In the genomic region with DNA sequence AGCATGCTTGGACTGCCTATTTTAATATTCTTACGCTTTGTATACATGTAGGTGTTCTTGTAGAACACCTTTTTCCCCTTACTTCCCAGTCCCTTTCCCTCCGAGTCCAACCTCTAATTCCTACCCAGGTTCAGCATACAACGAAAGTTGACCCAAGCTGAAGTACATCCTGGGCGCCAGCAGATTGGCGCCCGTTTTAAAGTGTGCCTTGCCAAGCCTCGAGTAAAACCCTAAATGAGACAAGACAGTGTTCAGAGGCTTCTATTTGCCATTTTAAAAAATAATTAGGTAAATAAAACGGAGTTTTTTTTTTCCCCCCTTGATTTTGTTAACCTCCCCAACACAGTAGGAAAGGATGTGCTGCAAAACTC, we compare ENCODE assay signal across 8 mouse cellular contexts. TPM values are rescaled to one million over a fixed set of nuclear protein-coding genes. Genes with fewer than 3 reads are reported as not detected.
A peak's percentile ranks its signal among the peaks of the same experiment; 100 is the strongest.
DNase-seq lines count a peak whose midpoint lies in the region; ATAC-seq and TF ChIP-seq lines count a peak whose summit lies in the region.

No protein-coding gene starts in this region.

- no peaks in the 10 kb centered on the region for H3K36me3 ChIP-seq in heart, embryonic 11.5 days (ENCODE audit: control insufficient read depth, insufficient read depth, low read length)
- H3K36me3 ChIP-seq in ES-Bruce4 (ENCODE audit: control insufficient read depth, insufficient read depth, low read length, poor library complexity, severe bottlenecking) = no peaks in the 10 kb centered on the region
- H3K36me3 ChIP-seq in forebrain, embryonic 13.5 days (ENCODE audit: poor library complexity, severe bottlenecking) = no peaks in the 10 kb centered on the region
- no peaks in the 10 kb centered on the region for H3K36me3 ChIP-seq in liver, postnatal 0 days (replicated peaks; ENCODE audit: insufficient read depth, low read length)

- H3K4me1 ChIP-seq in heart, embryonic 11.5 days (ENCODE audit: control insufficient read depth, insufficient read depth, low read length) = peaks cover 12% of the 10 kb centered on the region
- peaks cover 2% of the 10 kb centered on the region for H3K4me1 ChIP-seq in ES-Bruce4 (ENCODE audit: control insufficient read depth, insufficient read depth, low read length)
- H3K4me1 ChIP-seq in forebrain, embryonic 13.5 days = peaks cover 10% of the 10 kb centered on the region
- H3K4me1 ChIP-seq in liver, postnatal 0 days (ENCODE audit: insufficient read depth) = peaks cover 22% of the 10 kb centered on the region

- TF ChIP-seq EP300 in ES-Bruce4 (IDR thresholded peaks at IDR 0.05; ENCODE audit: insufficient read depth, low read depth, low read length) = no peak
- TF ChIP-seq EP300 in liver, postnatal 0 days (IDR thresholded peaks at IDR 0.05; ENCODE audit: low read depth) = no peak

- peak overlapping the region; percentile 68 for H3K4me3 ChIP-seq in heart, embryonic 11.5 days (ENCODE audit: low read depth, low read length)
- peak overlapping the region; percentile 92 for H3K4me3 ChIP-seq in ES-Bruce4 (ENCODE audit: low read depth, low read length)
- peak overlapping the region; percentile 69 for H3K4me3 ChIP-seq in forebrain, embryonic 13.5 days
- H3K4me3 ChIP-seq in liver, postnatal 0 days (ENCODE audit: low read depth, low read length) = peak overlapping the region; percentile 69

- peak overlapping the region; percentile 86 for H3K9ac ChIP-seq in heart, embryonic 11.5 days (ENCODE audit: low read depth, low read length)
- H3K9ac ChIP-seq in ES-Bruce4 (ENCODE audit: low read depth, poor library complexity, severe bottlenecking) = peak overlapping the region; percentile 81
- peak overlapping the region; percentile 81 for H3K9ac ChIP-seq in forebrain, embryonic 13.5 days
- H3K9ac ChIP-seq in liver, postnatal 0 days (replicated peaks) = peak overlapping the region; percentile 78

- TF ChIP-seq CTCF in ES-Bruce4 (IDR thresholded peaks at IDR 0.05; ENCODE audit: low read depth, low read length) = no peak
- TF ChIP-seq CTCF in liver, postnatal 0 days (IDR thresholded peaks at IDR 0.05; ENCODE audit: low read depth) = no peak

- no peak for DNase-seq in heart, adult 8-10 months (ENCODE audit: low spot score)
- no peak for DNase-seq in liver, postnatal 0 days
- DNase-seq in retina, postnatal 1 day = no peak
- DNase-seq in kidney, adult 18-20 months = no peak

- peak overlapping the region; percentile 65 for H3K4me2 ChIP-seq in heart, embryonic 11.5 days
- peak overlapping the region; percentile 70 for H3K4me2 ChIP-seq in forebrain, embryonic 13.5 days
- peak overlapping the region; percentile 76 for H3K4me2 ChIP-seq in liver, postnatal 0 days (ENCODE audit: low read depth, low read length)

- H3K27ac ChIP-seq in heart, embryonic 11.5 days (ENCODE audit: low read depth, low read length) = peak overlapping the region; percentile 94
- 0 out of 2 replicates have a peak overlapping the region, but pooled peaks have one; percentile 19 for H3K27ac ChIP-seq in ES-Bruce4 (ENCODE audit: insufficient read depth, low read length)
- H3K27ac ChIP-seq in forebrain, embryonic 13.5 days = peak overlapping the region; percentile 80; the same call in 1 of the 2 replicates
- peak overlapping the region; percentile 91 for H3K27ac ChIP-seq in liver, postnatal 0 days (ENCODE audit: low read depth)

- no peak for TF ChIP-seq POLR2A in ES-Bruce4 (IDR thresholded peaks at IDR 0.05; ENCODE audit: insufficient read depth, low read length)

- whole genome bisulfite sequencing in heart, embryonic 11.5 days (ENCODE audit: insufficient replicate concordance) = 37% methylated on average over 8 of the region's 8 CpGs
- WGBS in forebrain, embryonic 13.5 days = 47% methylated on average over 8 of the region's 8 CpGs
- WGBS in liver, postnatal 0 days (ENCODE audit: insufficient replicate concordance) = 48% methylated on average over 8 of the region's 8 CpGs

- ATAC-seq in heart, embryonic 11.5 days (replicated peaks; ENCODE audit: insufficient number of reproducible peaks, low FRiP score, low TSS enrichment) = no peak
- ATAC-seq in forebrain, embryonic 13.5 days = no peak; the same call in 1 of the 2 replicates
- ATAC-seq in liver, postnatal 0 days = no peak
- ATAC-seq in erythroid progenitor cell, adult 5-6 weeks (replicated peaks; ENCODE audit: low FRiP score, poor library complexity, severe bottlenecking) = no peak

- no peaks in the 10 kb centered on the region for H3K9me3 ChIP-seq in heart, embryonic 11.5 days (replicated peaks; ENCODE audit: control insufficient read depth, low read length)
- no peaks in the 10 kb centered on the region for H3K9me3 ChIP-seq in ES-Bruce4 (replicated peaks; ENCODE audit: control insufficient read depth, insufficient read depth, low read length, poor library complexity, severe bottlenecking)
- no peaks in the 10 kb centered on the region for H3K9me3 ChIP-seq in forebrain, embryonic 13.5 days (replicated peaks)
- no peaks in the 10 kb centered on the region for H3K9me3 ChIP-seq in liver, postnatal 0 days (ENCODE audit: low read length)

- H3K27me3 ChIP-seq in heart, embryonic 11.5 days (ENCODE audit: control insufficient read depth, insufficient read depth, low read length) = no peaks in the 10 kb centered on the region
- H3K27me3 ChIP-seq in ES-Bruce4 (ENCODE audit: control insufficient read depth, insufficient read depth, low read length, poor library complexity, severe bottlenecking) = no peaks in the 10 kb centered on the region
- H3K27me3 ChIP-seq in forebrain, embryonic 13.5 days = no peaks in the 10 kb centered on the region
- H3K27me3 ChIP-seq in liver, postnatal 0 days (ENCODE audit: insufficient read depth, low read length) = no peaks in the 10 kb centered on the region

RNA-seq across cellular contexts. Expression of gene Akap7, which starts 11.4 kb away (rescaled TPM):
- 28.5 and 31.7 TPM in 2 replicates for polyA plus RNA-seq in heart, embryonic 11.5 days (2014; fragmentation: Nextera tagmentation; extraction: Ambion mirVana)
- 10 to 100 TPM; 58.9 to 68.6 (median 63.2) TPM for total RNA-seq in heart, adult 8-10 months (2022)
- polyA plus RNA-seq in ES-Bruce4 (2011; ENCODE audit: insufficient read depth, insufficient read length, low read depth, missing spikeins) = 59.1 and 69.8 TPM in 2 replicates
- polyA plus RNA-seq in forebrain, embryonic 13.5 days (2015; fragmentation: Nextera tagmentation; extraction: Ambion mirVana) = 14.5 and 16.2 TPM in 2 replicates
- polyA plus RNA-seq in liver, postnatal 0 days (2015; fragmentation: Nextera tagmentation; extraction: Ambion mirVana) = 15.9 and 21.0 TPM in 2 replicates
- total RNA-seq in erythroid progenitor cell, adult 5-6 weeks (2015; ENCODE audit: low replicate concordance) = 77.8 and 87.2 TPM in 2 replicates
- 80.0 and 82.3 TPM in 2 replicates for total RNA-seq in erythroid progenitor cell, adult 5-6 weeks (2017; ENCODE audit: low replicate concordance)

Comparison
In these comparisons a context has a peak if more than half of its experiments do, and no peak if none do; other contexts are left out.
1. H3K27ac ChIP-seq: peak in every context shown above with its lines; median percentile 94 in heart, embryonic 11.5 days; 91 in liver, postnatal 0 days; 80 in forebrain, embryonic 13.5 days; 19 in ES-Bruce4.